Mouse (Mus musculus): Measurements from ENCODE around the gene Gstt4. TPM values are rescaled to one million over a fixed set of nuclear protein-coding genes. Genes with fewer than 3 reads are reported as not detected.
"Not testable (repeated sequence)": the region's sequence is repeated elsewhere in the genome, so short reads cannot be mapped to it uniquely, and the experiment has no call there.

The Gstt4 gene
- not detected in 2 replicates for polyA plus RNA-seq (2015; fragmentation: Nextera tagmentation; extraction: Ambion mirVana)

DNA sequence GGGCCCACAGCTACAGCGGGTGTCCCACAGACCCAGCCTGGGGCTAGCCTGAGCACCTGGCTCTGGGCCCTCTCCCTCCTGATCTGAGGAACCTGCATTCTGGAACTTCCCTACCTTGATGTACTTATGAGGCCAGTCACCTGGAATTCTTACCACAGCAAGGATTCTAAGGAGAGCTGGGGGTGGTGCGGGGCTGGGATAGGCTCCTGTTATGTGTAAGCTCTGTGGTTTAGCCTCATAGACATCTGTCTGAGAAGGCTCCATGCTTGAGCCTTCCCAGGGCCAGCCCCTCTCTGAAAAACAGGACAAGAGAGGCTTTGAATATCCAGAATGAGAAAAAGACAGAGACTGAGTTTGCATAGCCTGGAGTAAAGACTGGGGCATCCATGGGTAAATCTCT lies at the start of gene Gstt4:
Gene Gstt4, minus strand, starts transcription at position 101 of the 400 bp plus-strand sequence.
- no peak within 1 kb of the TSS for H3K9ac ChIP-seq
- no peak within 1 kb of the TSS for H3K4me3 ChIP-seq (replicated peaks)
- WGBS = 83% methylated on average over 2 of the region's 2 CpGs
- H3K36me3 ChIP-seq = no peaks in the 10 kb centered on the region
- H3K27ac ChIP-seq = no peak within 1 kb of the TSS
- no peak within 1 kb of the TSS for H3K4me2 ChIP-seq
- no peak for ATAC-seq (replicated peaks; ENCODE audit: low FRiP score)
- no peaks in the 10 kb centered on the region for H3K27me3 ChIP-seq
- H3K9me3 ChIP-seq (replicated peaks) = no peaks in the 10 kb centered on the region; the same call in 1 of the 2 replicates
- peaks cover 2% of the 10 kb centered on the region; the same call in 1 of the 2 replicates for H3K4me1 ChIP-seq

DNA sequence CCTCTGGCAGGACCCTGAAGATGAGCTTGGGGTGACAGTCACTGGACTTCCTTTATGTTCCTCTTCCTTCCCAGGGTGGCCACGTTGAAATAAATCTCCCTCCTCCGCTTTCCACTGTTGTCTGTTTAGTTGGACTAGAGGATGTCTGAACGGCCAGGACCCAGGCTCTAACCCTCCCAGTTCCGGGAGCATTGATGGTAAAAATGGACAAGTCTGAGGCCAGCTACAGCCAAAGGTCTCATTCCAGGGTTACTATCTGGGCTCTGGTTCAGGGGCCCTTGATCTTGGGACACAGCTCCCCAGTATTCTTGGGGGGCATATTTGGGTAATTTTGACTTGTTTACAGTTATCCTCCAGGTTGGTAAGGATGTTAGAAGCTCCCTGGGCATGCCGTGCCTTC lies 39.2 kb upstream of the Gstt4 start:
- no peak for ATAC-seq (replicated peaks; ENCODE audit: low FRiP score)
- 74% methylated on average over 5 of the region's 5 CpGs for WGBS
- Histone ChIP-seq H3K4me3 (replicated peaks) (no peak overlapping the region), H3K9ac (no peak overlapping the region), H3K27ac (no peak overlapping the region), H3K4me1 (peaks cover 25% of the 10 kb centered on the region), H3K36me3 (peaks cover 19% of the 10 kb centered on the region), H3K9me3 (replicated peaks) (no peaks in the 10 kb centered on the region), H3K27me3 (no peaks in the 10 kb centered on the region), H3K4me2 (no peak overlapping the region)

DNA sequence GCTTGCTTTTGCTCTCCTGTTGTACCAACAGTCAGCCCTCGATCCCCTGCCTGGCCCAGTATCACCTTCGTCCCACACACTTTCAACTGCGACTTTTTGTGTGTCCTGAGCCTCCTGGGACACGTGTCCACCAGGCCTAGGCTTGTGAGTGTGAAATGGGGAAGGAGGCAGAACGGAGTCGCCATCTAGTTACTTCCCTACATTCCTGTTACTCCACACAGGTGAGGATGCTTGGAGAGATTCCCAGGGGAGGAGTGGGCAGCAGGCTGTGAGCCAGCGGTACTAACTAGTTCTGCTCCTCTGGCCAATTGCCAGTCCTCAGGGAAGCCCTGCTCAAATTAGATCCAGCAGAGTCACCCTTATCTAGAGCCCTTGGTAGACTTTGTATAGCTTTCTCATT lies 38.4 kb upstream of the Gstt4 start:
- H3K36me3 ChIP-seq = peaks cover 24% of the 10 kb centered on the region
- peak overlapping the region; percentile 78; the same call in 1 of the 2 replicates for H3K4me3 ChIP-seq (replicated peaks)
- H3K9ac ChIP-seq = no peak overlapping the region
- peak overlapping the region; percentile 62; the same call in 1 of the 2 replicates for H3K4me2 ChIP-seq
- no peak for ATAC-seq (replicated peaks; ENCODE audit: low FRiP score)
- WGBS = 44% methylated on average over 7 of the region's 7 CpGs
- H3K9me3 ChIP-seq (replicated peaks) = no peaks in the 10 kb centered on the region
- H3K27ac ChIP-seq = peak overlapping the region; percentile 97
- no peaks in the 10 kb centered on the region for H3K27me3 ChIP-seq
- peaks cover 25% of the 10 kb centered on the region for H3K4me1 ChIP-seq

DNA sequence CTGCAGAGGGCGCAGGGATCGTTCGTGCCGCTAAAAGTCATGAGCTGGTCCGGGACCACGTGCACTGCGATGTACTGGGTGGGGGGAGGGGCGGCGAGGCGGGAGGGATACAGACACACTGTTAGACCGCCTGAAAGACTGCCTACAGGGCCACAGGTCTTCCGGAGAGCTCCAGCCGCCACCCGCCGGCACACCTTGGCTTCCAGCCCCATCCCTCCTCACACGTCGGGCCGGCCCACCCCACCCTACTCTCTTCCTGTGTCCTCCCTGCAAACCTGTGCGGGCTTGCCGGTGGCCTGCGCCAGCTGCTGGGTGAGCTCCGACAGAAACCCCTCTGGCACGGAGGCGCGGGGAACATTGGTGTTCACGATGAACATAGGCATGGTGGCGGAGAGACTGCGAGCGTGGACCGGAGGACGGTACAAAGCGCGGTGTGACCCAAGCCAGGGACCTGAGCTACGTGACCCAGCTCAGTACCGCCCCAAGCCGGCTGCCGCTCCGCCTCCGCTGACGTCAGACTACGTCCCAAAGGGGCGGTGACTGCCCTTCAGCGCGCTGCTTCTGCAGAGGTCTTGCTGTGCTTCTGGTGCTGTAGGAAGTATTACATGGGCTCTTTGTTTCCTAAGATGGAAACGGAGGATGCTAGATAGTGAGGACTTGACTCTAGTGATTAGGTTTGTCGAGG lies 37.6 kb upstream of the Gstt4 start, which contains the start of gene Mif:
Gene Mif, minus strand, starts transcription at position 455 of the 685 bp plus-strand sequence.
- peaks cover 24% of the 10 kb centered on the region for H3K36me3 ChIP-seq
- peak within 1 kb of the TSS; percentile 97 for H3K27ac ChIP-seq
- ATAC-seq (replicated peaks; ENCODE audit: low FRiP score) = peak; percentile 97
- under 1% methylated on average over 46 of the region's 46 CpGs for WGBS
- peak within 1 kb of the TSS; percentile 62 for H3K4me2 ChIP-seq
- H3K4me3 ChIP-seq (replicated peaks) = peak within 1 kb of the TSS; percentile 78
- H3K4me1 ChIP-seq = peaks cover 25% of the 10 kb centered on the region
- H3K27me3 ChIP-seq; H3K9me3 ChIP-seq (replicated peaks): not testable (repeated sequence)
- peak within 1 kb of the TSS; percentile 84 for H3K9ac ChIP-seq

DNA sequence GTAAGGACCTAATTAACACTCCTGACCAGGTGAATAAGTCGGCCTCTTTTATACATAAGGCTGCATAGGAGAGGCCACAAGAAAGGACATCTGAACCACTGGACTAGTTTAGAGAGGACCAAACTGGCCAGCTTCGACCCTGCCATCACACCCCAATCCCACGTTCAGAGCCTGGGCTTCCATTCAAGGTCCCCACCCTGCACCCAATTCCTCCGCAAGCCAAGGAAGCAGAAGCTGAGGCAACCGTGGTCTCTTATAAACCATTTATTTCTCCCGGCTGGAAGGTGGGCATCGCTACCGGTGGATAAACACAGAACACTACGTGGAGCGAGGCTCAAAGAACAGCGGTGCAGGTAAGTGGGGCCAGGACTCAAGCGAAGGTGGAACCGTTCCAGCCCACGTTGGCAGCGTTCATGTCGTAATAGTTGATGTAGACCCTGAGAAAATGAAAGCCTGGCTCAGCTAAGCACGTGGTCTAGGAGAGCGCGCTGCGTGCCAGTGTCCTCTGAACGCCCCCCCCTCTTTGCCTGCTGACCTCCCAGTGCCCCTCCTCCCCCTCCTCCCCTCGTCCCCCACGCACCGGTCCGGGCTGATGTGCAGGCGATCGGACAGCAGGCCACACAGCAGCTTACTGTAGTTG lies 36.9 kb upstream of the Gstt4 start:
- Histone ChIP-seq H3K36me3 (peaks cover 24% of the 10 kb centered on the region), H3K27ac (peak overlapping the region; percentile 97), H3K4me2 (peak overlapping the region; percentile 62), H3K9me3 (replicated peaks) (no peaks in the 10 kb centered on the region), H3K27me3 (no peaks in the 10 kb centered on the region), H3K9ac (peak overlapping the region; percentile 84), H3K4me3 (replicated peaks) (peak overlapping the region; percentile 78), H3K4me1 (peaks cover 25% of the 10 kb centered on the region)
- WGBS = 3% methylated on average over 24 of the region's 27 CpGs
- peak; percentile 75 for ATAC-seq (replicated peaks; ENCODE audit: low FRiP score)

DNA sequence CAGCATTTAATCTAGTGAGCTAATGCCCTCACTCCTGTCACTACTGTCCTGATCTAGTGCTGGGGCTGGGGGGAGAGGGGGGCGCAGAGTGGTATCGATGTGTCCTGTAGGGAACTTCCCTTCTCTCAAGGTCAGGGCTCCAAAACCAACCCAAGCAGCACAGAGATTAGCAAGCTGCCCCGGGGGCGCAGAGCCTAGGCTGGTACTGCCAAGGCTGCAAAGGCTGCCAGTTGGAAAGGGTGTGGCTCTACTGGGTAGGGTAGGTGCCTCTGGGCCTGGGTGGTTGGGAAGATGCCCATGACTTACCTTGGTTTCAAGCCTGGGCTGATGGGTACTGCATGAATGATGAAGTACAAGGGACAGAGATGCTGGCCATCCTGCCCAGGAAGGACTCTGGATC lies 35.3 kb upstream of the Gstt4 start:
- H3K4me2 ChIP-seq = no peak overlapping the region
- H3K9ac ChIP-seq = no peak overlapping the region
- ATAC-seq (replicated peaks; ENCODE audit: low FRiP score) = no peak
- 89% methylated on average over 4 of the region's 4 CpGs for WGBS
- peaks cover 24% of the 10 kb centered on the region for H3K36me3 ChIP-seq
- H3K27ac ChIP-seq = no peak overlapping the region
- H3K27me3 ChIP-seq = no peaks in the 10 kb centered on the region
- H3K4me3 ChIP-seq (replicated peaks) = no peak overlapping the region
- peaks cover 25% of the 10 kb centered on the region for H3K4me1 ChIP-seq
- H3K9me3 ChIP-seq (replicated peaks) = no peaks in the 10 kb centered on the region

DNA sequence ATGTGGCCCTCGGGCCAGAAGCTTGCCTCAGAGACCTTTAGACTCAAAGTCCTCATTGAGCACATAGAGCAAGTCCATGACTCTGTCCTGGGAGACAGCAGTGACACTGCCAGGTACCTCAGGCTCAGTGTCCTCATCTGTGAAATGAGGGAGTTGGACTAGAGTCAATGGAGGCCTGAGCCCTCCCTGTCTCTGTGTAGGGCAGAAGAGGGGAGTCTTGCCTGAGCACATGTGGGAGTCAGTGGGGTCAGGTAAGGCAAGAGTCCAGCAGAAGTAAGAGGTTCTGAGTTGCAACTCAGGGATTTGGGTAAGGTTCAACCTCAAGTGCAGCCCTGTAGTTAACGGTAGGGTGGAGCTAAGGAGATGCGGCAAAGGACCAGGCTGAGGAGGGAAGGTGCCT lies 34.6 kb upstream of the Gstt4 start:
- WGBS = 79% methylated on average over 3 of the region's 3 CpGs
- Histone ChIP-seq H3K9me3 (replicated peaks) (no peaks in the 10 kb centered on the region), H3K27ac (no peak overlapping the region), H3K4me3 (replicated peaks) (no peak overlapping the region), H3K4me1 (peaks cover 25% of the 10 kb centered on the region), H3K36me3 (peaks cover 24% of the 10 kb centered on the region), H3K27me3 (no peaks in the 10 kb centered on the region), H3K9ac (no peak overlapping the region), H3K4me2 (no peak overlapping the region)
- no peak for ATAC-seq (replicated peaks; ENCODE audit: low FRiP score)

DNA sequence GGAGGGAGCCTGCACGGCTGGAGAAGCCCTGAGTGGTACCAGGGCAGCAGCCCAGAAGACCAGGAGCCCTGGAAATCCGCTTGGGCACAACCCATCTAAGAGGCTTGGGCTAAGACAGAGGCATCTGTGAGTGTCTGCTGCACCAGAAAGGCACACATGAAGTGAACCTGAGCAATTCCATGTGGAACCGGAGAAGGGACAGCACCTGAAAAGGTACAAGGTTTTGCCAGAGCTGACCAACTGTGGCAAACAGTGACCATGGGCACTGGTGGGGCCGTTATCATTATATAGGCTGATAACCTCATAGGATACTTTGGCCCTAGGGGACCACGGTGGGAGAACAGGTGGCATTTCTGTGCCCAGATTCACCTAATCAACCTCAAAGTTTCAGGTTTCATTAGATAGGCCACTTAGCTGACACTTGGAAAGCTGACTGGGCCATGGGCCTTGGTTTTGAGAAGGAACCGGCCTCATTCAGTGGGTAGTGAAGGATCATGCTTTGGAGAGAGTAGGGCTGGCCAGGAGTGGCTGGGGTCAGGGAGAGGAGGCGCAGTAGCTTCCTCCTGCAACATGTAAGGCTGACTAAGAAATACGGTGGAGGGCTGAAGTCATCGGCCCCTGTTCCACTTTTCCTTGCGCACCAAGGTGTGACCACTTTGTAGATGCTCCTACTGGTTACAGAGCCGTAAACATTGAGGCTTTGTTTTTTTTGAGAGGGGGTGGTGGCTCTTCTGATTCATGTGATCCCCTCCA lies 34.0 kb upstream of the Gstt4 start:
- 70% methylated on average over 11 of the region's 11 CpGs for WGBS
- peaks cover 25% of the 10 kb centered on the region for H3K4me1 ChIP-seq

DNA sequence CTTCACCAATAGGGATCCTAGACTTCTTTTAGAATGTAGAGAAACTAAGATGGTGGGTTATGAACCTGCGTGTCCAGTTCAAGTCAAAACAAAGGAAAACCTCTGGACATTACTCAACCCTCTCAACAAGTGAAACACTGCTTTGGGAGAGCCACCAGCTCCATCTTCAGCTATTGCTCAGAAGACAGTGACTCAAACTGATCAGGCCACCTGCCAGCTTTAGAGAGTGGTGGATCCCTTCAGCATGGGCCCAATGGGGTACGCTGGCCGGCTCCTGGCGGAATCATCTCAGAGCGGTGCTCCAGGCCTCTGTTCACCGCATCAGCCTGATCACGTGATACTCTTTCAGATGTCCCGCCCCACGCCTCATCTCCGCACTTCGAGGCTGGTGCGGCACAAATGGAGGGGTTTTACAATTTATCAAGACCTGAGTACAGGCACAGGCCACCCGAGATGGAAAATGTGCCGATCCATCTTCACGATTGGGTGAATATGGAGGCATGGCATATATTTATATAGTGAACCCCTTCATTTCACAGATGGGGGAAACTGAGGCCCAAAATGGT lies 33.2 kb upstream of the Gstt4 start:
- H3K4me1 ChIP-seq = peaks cover 23% of the 10 kb centered on the region
- no peak overlapping the region for H3K4me3 ChIP-seq (replicated peaks)
- H3K27ac ChIP-seq = no peak overlapping the region
- peaks cover 24% of the 10 kb centered on the region for H3K36me3 ChIP-seq
- H3K9ac ChIP-seq = no peak overlapping the region
- 95% methylated on average over 15 of the region's 15 CpGs for WGBS
- no peaks in the 10 kb centered on the region for H3K9me3 ChIP-seq (replicated peaks)
- no peak for ATAC-seq (replicated peaks; ENCODE audit: low FRiP score)
- no peak overlapping the region for H3K4me2 ChIP-seq
- no peaks in the 10 kb centered on the region; the same call in 1 of the 2 replicates for H3K27me3 ChIP-seq

More for the DNA sequence above, 34.0 kb upstream of the Gstt4 start:
- no peaks in the 10 kb centered on the region for H3K27me3 ChIP-seq
- no peak overlapping the region for H3K4me2 ChIP-seq
- H3K4me3 ChIP-seq (replicated peaks) = no peak overlapping the region
- no peak overlapping the region for H3K9ac ChIP-seq
- ATAC-seq (replicated peaks; ENCODE audit: low FRiP score) = no peak
- no peak overlapping the region for H3K27ac ChIP-seq
- no peaks in the 10 kb centered on the region for H3K9me3 ChIP-seq (replicated peaks)
- H3K36me3 ChIP-seq = peaks cover 24% of the 10 kb centered on the region

DNA sequence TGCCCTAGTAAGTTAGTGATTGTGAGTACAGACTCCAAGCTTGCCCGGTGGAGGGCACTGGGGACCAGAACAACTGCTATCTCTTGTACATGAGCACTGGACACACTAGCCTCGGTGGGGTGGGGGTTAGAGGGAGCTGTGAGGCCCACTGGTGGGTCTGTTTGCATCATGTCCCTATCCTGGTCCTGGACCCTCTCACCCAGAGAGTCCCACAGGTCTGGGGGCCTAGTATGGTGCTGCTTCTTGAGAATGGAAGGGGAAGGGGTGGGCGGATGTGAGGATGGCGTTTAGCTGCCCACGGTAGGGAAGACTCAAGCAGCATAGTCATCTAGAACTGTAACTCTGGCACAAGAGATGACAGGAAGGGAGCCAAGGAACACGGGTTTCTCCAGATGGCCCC lies 32.4 kb upstream of the Gstt4 start:
- Histone ChIP-seq H3K27me3 (no peaks in the 10 kb centered on the region; the same call in 1 of the 2 replicates), H3K4me3 (replicated peaks) (no peak overlapping the region), H3K9ac (no peak overlapping the region), H3K4me1 (peaks cover 21% of the 10 kb centered on the region), H3K27ac (no peak overlapping the region), H3K4me2 (no peak overlapping the region), H3K36me3 (peaks cover 24% of the 10 kb centered on the region), H3K9me3 (replicated peaks) (no peaks in the 10 kb centered on the region)
- WGBS = 85% methylated on average over 6 of the region's 6 CpGs
- ATAC-seq (replicated peaks; ENCODE audit: low FRiP score) = no peak

DNA sequence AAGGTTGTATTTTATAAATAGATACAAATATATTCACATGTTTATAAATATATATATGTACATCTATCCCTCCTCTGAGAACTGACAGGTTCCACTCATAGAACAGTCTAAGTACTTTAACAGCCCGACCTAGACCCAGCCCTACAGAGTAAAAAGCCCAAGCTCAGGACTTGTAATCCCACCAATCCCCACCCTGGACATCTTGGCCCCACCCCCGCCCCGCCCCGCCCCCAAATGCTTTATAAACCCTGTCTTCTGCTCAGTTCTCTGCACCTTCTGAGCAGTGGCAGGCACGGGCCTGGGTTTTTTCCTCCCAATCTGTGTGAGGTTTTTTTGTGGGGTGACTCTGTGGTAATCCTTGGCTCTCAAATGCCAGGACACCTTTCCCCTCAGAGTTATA lies 31.8 kb upstream of the Gstt4 start:
- WGBS = 49% methylated on average over 5 of the region's 5 CpGs
- no peak for ATAC-seq (replicated peaks; ENCODE audit: low FRiP score)

More for the DNA sequence above, 31.8 kb upstream of the Gstt4 start:
- H3K4me1 ChIP-seq = peaks cover 20% of the 10 kb centered on the region
- H3K27ac ChIP-seq = no peak overlapping the region
- no peaks in the 10 kb centered on the region for H3K9me3 ChIP-seq (replicated peaks)
- no peak overlapping the region for H3K4me2 ChIP-seq
- H3K9ac ChIP-seq = no peak overlapping the region
- no peak overlapping the region for H3K4me3 ChIP-seq (replicated peaks)
- H3K36me3 ChIP-seq = peaks cover 24% of the 10 kb centered on the region
- no peaks in the 10 kb centered on the region; the same call in 1 of the 2 replicates for H3K27me3 ChIP-seq

Measured in kidney, embryonic 15.5 days (tissue).